Mouse (Mus musculus) testis, adult 2 months (tissue): ENCODE results near the gene Wipf1.

Experiments used
- CTCF ChIP-seq: fragments of 200-500 bp; IDR thresholded peaks from 2 replicates; pipeline ENCODE4 v1.5.1; 2012; ENCODE audit warnings: low read depth, mild to moderate bottlenecking, inconsistent platforms, low read length, moderate library complexity; ENCODE audit not compliant: control insufficient read depth, insufficient read depth, insufficient replicate concordance
- POLR2A ChIP-seq: fragments of 200-500 bp; IDR thresholded peaks from 2 replicates; pipeline ENCODE4 v1.6.1; 2012; ENCODE audit warnings: low read depth, mild to moderate bottlenecking, inconsistent platforms, low read length, moderate library complexity; ENCODE audit not compliant: control insufficient read depth

GRCm38 (mm10) chr2:73453717-73454116 lies 75.8 kb downstream of the Wipf1 start:
- no peak for TF ChIP-seq CTCF
- no peak for TF ChIP-seq POLR2A
